Mouse (Mus musculus): ENCODE measurements around the gene Ccdc39. TPM values are rescaled to one million over a fixed set of nuclear protein-coding genes. Genes with fewer than 3 reads are reported as not detected.
A peak's percentile ranks its signal among the peaks of the same experiment; 100 is the strongest.

Ccdc39 gene
- total RNA-seq (2012; rRNA removed): 0.17 and 0.25 TPM in 2 replicates
- total RNA-seq (2014; rRNA removed): 0.51 and 0.77 TPM in 2 replicates
- 5.6 and 6.9 TPM in 2 replicates for polyA plus RNA-seq (2012; ENCODE audit: insufficient read length, low read depth)

GRCm38 (mm10) chr3:33843801-33844632, at the start of gene Ccdc39:
Gene Ccdc39, minus strand, starts transcription at chr3:33844310.
- Histone ChIP-seq H3K27ac (ENCODE audit: insufficient read depth, low read depth) (no peak within 1 kb of the TSS), H3K4me3 (replicated peaks in 1 of 3; ENCODE audit: low read depth in 2 of 3, low read length in 2 of 3, poor library complexity in 1 of 3) (peak within 1 kb of the TSS; percentile 4 to 61 (median 53)), H3K4me2 (ENCODE audit: insufficient read depth, low read depth, poor library complexity, severe bottlenecking) (peak within 1 kb of the TSS; percentile 67), H3K36me3 (replicated peaks in 1 of 2; ENCODE audit: control insufficient read depth in 1 of 2, insufficient read depth in 1 of 2, low read length in 1 of 2) (no peaks in the 10 kb centered on the region), H3K4me1 (ENCODE audit: control insufficient read depth in 1 of 2, insufficient read depth in 2 of 2) (peaks cover 0 to 21% of the 10 kb centered on the region in 2 experiments; a peak in 2 of 4 replicates), H3K9me3 (replicated peaks; ENCODE audit: low read length) (peaks cover 4% of the 10 kb centered on the region), H3K27me3 (replicated peaks) (no peaks in the 10 kb centered on the region), H3K79me2 (replicated peaks; ENCODE audit: control insufficient read depth, extremely low read depth, insufficient read depth, poor library complexity, severe bottlenecking) (no peaks in the 10 kb centered on the region), H3K9ac (ENCODE audit: insufficient read depth, low read depth) (peak within 1 kb of the TSS; percentile 60)
- in situ Hi-C loops (cut with MboI; ENCODE audit: low pct_ligation_motif_present, low pct_unique_long_range_greater_than_20kb, low sequenced_read_pairs) (loop anchor here (25.0 kb wide), 1 partner anchor 1643 kb away; no protein-coding TSS in a partner anchor), dilution Hi-C loops (cut with MboI; ENCODE audit: extremely low pct_ligation_motif_present, extremely low pct_unique_long_range_greater_than_20kb, low sequenced_read_pairs) (no loop called here)
- peak; percentile 80 for DNase-seq (ENCODE audit: extremely low read depth)
- TF ChIP-seq MXI1 (IDR thresholded peaks at IDR 0.05; ENCODE audit: low read depth, low read length) (peak; percentile 89), TCF12 (IDR thresholded peaks at IDR 0.05; ENCODE audit: low read depth, low read length) (no peak), HCFC1 (IDR thresholded peaks at IDR 0.05; ENCODE audit: low read depth, low read length) (peak; percentile 70), ELF1 (IDR thresholded peaks at IDR 0.05; ENCODE audit: low read depth, low read length) (peak; percentile 72), EP300 (IDR thresholded peaks at IDR 0.05; ENCODE audit: low read length) (no peak), POLR2A (IDR thresholded peaks at IDR 0.05; ENCODE audit: low read depth, low read length) (peak; percentile 54; the same call in 1 of the 2 replicates)

GRCm38 (mm10) chr3:33893433-33893832, 49.3 kb upstream of the Ccdc39 start:
- H3K79me2 ChIP-seq (replicated peaks; ENCODE audit: control insufficient read depth, extremely low read depth, insufficient read depth, poor library complexity, severe bottlenecking): no peaks in the 10 kb centered on the region
- in situ Hi-C loops (cut with MboI; ENCODE audit: low pct_ligation_motif_present, low pct_unique_long_range_greater_than_20kb, low sequenced_read_pairs): no loop called here
- TF ChIP-seq CHD2 (IDR thresholded peaks at IDR 0.05; ENCODE audit: low read length) (no peak), MXI1 (IDR thresholded peaks at IDR 0.05; ENCODE audit: low read depth, low read length) (no peak), GABPA (IDR thresholded peaks at IDR 0.05; ENCODE audit: insufficient replicate concordance, low read depth, low read length) (no peak), POLR2A (IDR thresholded peaks at IDR 0.05; ENCODE audit: low read depth, low read length) (no peak), NELFE (IDR thresholded peaks at IDR 0.05; ENCODE audit: low read depth, low read length) (no peak), MAFK (IDR thresholded peaks at IDR 0.05; ENCODE audit: insufficient replicate concordance, low read length) (no peak), MAZ (IDR thresholded peaks at IDR 0.05; ENCODE audit: low read depth, low read length) (no peak), ELF1 (IDR thresholded peaks at IDR 0.05; ENCODE audit: low read depth, low read length) (no peak), RAD21 (IDR thresholded peaks at IDR 0.05; ENCODE audit: low read depth, low read length) (no peak), CHD1 (IDR thresholded peaks at IDR 0.05; ENCODE audit: low read depth, low read length) (no peak), ZC3H11A (IDR thresholded peaks at IDR 0.05; ENCODE audit: low read depth, low read length) (no peak), ZNF384 (IDR thresholded peaks at IDR 0.05; ENCODE audit: low read depth, low read length) (no peak), MEF2A (IDR thresholded peaks at IDR 0.05; ENCODE audit: borderline replicate concordance, low read depth, low read length) (no peak), IRF4 (IDR thresholded peaks at IDR 0.05; ENCODE audit: low read depth, low read length) (no peak), USF1 (IDR thresholded peaks at IDR 0.05; ENCODE audit: low read depth, low read length) (no peak), POLR2AphosphoS2 (IDR thresholded peaks at IDR 0.05; ENCODE audit: low read depth, low read length) (no peak), TCF12 (IDR thresholded peaks at IDR 0.05; ENCODE audit: low read depth, low read length) (no peak), SIN3A (IDR thresholded peaks at IDR 0.05; ENCODE audit: low read length) (no peak), HCFC1 (IDR thresholded peaks at IDR 0.05; ENCODE audit: low read depth, low read length) (no peak), BHLHE40 (IDR thresholded peaks at IDR 0.05; ENCODE audit: low read depth, low read length) (no peak)
- H3K27ac ChIP-seq (ENCODE audit: insufficient read depth, low read depth): no peak overlapping the region
- H3K27me3 ChIP-seq (replicated peaks): no peaks in the 10 kb centered on the region
- no peaks in the 10 kb centered on the region for H3K36me3 ChIP-seq (replicated peaks in 1 of 2; ENCODE audit: control insufficient read depth in 1 of 2, insufficient read depth in 1 of 2, low read length in 1 of 2)
- H3K9ac ChIP-seq (ENCODE audit: insufficient read depth, low read depth): no peak overlapping the region
- H3K9me3 ChIP-seq (replicated peaks; ENCODE audit: low read length): no peaks in the 10 kb centered on the region
- H3K4me1 ChIP-seq (ENCODE audit: control insufficient read depth in 1 of 2, insufficient read depth in 2 of 2): no peaks in the 10 kb centered on the region
- no peak overlapping the region for H3K4me2 ChIP-seq (ENCODE audit: insufficient read depth, low read depth, poor library complexity, severe bottlenecking)
- no peak overlapping the region for H3K4me3 ChIP-seq (replicated peaks in 1 of 3; ENCODE audit: low read depth in 2 of 3, low read length in 2 of 3, poor library complexity in 1 of 3)
- no peak for DNase-seq (ENCODE audit: extremely low read depth)
- dilution Hi-C loops (cut with MboI; ENCODE audit: extremely low pct_ligation_motif_present, extremely low pct_unique_long_range_greater_than_20kb, low sequenced_read_pairs): no loop called here
